Mouse (Mus musculus): ENCODE results near the gene Unc13a.
A peak's percentile ranks its signal among the peaks of the same experiment; 100 is the strongest.
"Not testable (repeated sequence)": the region's sequence is repeated elsewhere in the genome, so short reads cannot be mapped to it uniquely, and the experiment has no call there.

The Unc13a gene

DNA sequence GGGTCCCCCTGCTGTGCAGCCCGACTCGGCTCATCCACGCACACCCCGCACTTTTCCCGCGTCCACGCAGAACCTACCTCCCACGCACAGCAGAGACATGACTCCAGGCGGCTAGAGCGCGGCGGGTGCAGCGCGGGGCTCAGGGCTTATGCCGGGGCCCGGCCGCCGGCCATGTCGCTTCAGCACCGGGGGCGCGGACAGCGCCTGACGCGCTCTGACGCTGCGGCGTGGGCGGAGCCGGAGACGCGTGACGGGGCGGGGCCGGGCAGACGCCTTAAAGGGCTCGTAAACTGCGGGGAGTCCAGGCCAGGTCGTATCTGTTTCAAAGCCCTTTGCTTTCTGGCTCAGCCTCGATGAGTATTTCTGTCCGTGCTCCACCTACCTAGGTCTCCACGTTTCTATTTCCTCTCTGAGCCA, at the start of gene Unc13a:
TSS of gene Unc13a (minus strand) at position 209 of the 417 bp plus-strand sequence.
- DNase-seq (ENCODE audit: low spot score in 2 of 2), result peak; percentile 82 to 87

- no peak for DNase-seq (ENCODE audit: low spot score in 2 of 2)
Measured at GRCm38 (mm10) chr8:71719928-71720457, 48.4 kb upstream of the Unc13a start.

- peak; percentile 68 to 77 for DNase-seq (ENCODE audit: low spot score in 2 of 2)
Measured at GRCm38 (mm10) chr8:71719218-71719617, 47.7 kb upstream of the Unc13a start.

GRCm38 (mm10) chr8:71718252-71718651, 46.7 kb upstream of the Unc13a start:
- no peak for DNase-seq (ENCODE audit: low spot score in 2 of 2)

DNA sequence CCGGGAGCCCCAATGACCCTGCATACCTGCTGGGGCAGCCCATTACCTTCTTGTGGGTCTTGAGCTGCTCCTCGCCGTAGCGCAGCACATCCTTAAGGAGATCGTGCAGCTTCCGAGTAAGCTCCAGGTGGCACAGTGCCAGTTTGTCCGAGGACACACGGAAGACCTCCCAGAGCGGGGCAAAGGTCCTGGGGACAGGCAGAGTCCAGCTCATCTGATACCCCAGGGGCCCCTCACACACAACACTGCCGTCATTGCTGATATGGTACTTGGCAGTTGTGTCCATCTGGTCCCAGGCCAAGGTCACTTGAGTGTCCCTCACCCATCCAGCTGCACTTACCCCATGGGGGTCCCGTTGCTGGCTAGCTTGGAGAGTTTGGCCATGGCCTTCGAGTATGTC, 45.5 kb upstream of the Unc13a start:
- DNase-seq (ENCODE audit: low spot score in 2 of 2), result no peak

- DNase-seq (ENCODE audit: low spot score in 2 of 2), result no peak
Measured at GRCm38 (mm10) chr8:71716561-71717053, 45.0 kb upstream of the Unc13a start.

GRCm38 (mm10) chr8:71715531-71715930, 44.0 kb upstream of the Unc13a start:
- no peak for DNase-seq (ENCODE audit: low spot score in 2 of 2)

DNA sequence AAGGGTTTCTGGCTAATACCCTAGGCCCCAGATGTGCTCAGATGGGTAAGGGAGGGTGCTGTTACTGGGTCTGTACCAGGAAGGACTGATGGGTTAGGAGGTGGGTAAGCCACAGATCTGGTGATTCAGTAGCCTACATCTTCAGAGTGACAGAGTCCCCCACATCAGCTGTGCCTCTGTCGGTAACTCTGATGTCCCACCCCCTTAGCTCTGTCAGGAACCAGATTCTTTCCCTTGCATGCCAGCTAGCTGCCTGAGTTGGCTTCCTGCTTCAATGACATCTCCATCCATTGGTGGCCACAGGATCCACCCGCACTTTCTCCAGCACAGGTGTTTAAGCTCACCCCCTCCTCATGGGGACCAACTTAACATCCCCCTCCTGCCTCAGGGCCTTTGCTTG, 40.0 kb upstream of the Unc13a start:
- no peak for DNase-seq (ENCODE audit: low spot score in 2 of 2)

- DNase-seq (ENCODE audit: low spot score in 2 of 2), result peak; percentile 56 to 72
Measured at GRCm38 (mm10) chr8:71709800-71710446, 38.4 kb upstream of the Unc13a start.

DNA sequence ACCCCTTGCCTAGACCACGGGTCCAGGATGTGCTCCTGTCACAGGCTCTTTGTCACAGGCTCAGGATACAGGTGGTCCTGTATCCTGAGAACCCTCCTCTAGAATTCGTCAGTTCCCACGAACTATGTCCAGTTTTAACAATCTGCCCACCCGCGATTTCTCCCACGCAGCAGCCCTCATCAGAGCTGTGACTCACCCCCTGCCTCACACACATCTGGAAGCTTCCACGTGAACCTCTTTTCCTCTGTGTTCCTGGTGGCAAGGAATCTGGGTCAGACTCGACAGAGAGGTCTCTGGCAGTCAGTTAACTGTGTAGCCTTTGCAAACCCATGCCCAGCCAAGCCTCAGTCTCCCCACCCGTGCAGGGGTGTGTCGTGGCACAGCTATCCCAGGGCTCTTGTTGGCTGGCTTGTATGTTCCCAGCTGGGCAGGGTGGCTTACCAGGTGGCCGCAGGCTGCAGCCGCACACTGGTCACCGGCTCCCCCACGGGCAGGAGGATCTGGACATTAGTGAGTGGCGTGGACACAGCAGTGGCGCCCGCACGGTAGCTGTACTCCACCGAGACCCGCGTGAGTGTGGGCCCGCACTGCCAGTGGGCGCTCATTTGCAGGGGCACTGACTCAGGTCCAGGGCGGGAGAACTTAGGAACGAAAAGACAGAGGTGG, 37.7 kb upstream of the Unc13a start:
- DNase-seq (ENCODE audit: low spot score in 2 of 2), result no peak

- peak; percentile 49 to 70 for DNase-seq (ENCODE audit: low spot score in 2 of 2)
Measured at GRCm38 (mm10) chr8:71707874-71708273, 36.3 kb upstream of the Unc13a start.

DNA sequence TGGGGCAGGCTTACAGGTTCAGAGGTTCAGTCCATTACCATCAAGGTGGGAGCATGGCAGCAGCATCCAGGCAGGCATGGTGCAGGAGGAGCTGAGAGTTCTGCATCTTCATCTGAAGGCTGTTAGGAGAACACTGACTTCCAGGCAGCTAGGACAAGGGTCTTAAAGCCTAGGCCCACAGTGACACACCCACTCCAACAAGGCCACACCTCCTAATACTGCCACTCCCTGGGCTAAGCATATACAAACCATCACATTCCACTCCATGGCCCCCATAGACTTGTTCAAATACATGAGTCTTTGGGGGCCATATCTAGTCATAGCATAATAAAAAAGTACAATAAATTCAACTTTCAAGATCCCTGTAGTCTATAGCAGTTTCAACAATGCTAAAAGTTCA, 31.8 kb upstream of the Unc13a start:
- DNase-seq (ENCODE audit: low spot score in 2 of 2), result not testable (repeated sequence)

DNA sequence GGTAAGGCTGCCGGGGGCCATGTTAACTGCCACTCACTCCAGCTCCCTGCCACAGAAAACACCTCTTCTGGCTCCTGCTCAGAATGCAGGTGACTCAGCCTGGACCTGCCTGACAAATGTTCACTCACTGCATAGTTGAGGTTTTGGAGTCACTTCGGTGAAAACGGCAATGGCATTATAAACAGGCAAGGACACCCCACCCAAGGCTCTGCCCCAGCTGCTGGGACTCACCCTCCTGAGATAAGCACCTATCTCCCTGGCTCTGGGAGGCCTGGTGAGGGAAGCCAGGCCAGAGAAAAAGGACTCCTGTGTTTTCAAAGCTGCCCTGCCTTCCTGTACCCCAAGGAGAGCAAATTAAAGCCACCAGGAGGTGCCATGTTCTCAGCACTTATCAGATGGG, 31.4 kb upstream of the Unc13a start:
- DNase-seq (ENCODE audit: low spot score in 2 of 2), result peak; percentile 55 to 63

- no peak for DNase-seq (ENCODE audit: low spot score in 2 of 2)
Measured at GRCm38 (mm10) chr8:71702087-71702432, 30.5 kb upstream of the Unc13a start.

DNA sequence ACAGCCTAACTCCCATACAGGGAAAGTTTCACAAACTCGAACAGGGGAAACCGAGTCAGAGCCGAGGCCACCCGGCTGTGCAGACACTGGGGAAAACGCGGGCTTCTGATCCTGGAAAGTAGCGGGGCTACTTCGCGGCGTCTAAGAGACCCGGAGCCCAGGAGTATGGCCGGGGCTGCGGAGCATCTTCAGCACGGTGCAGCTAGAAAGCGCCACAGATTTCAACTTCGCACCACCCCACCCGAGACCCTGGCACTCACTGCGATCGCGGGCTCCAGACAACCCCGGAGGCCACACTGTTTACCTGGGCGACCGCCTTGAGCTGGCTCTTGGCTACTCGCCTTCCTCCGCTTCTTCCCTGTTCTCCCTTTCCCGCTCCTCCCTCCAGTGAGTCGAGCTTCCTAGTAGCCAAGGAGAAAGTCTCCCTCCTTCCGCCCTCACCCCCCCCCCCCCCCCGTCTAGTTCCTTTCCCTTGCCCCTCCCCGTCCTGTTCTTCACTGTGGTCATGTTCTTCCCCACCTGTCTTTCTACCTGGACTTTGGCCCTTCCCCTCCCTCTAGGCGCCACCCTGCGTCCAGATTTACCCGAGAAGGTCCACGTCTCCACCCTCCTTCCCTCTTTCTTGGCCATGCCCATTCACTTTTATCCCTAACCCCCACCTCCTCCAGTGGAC, 30.0 kb upstream of the Unc13a start, which contains the start of gene B3gnt3:
TSS of gene B3gnt3 (minus strand) at position 376 of the 673 bp plus-strand sequence.
- DNase-seq (ENCODE audit: low spot score in 2 of 2), result no peak

DNA sequence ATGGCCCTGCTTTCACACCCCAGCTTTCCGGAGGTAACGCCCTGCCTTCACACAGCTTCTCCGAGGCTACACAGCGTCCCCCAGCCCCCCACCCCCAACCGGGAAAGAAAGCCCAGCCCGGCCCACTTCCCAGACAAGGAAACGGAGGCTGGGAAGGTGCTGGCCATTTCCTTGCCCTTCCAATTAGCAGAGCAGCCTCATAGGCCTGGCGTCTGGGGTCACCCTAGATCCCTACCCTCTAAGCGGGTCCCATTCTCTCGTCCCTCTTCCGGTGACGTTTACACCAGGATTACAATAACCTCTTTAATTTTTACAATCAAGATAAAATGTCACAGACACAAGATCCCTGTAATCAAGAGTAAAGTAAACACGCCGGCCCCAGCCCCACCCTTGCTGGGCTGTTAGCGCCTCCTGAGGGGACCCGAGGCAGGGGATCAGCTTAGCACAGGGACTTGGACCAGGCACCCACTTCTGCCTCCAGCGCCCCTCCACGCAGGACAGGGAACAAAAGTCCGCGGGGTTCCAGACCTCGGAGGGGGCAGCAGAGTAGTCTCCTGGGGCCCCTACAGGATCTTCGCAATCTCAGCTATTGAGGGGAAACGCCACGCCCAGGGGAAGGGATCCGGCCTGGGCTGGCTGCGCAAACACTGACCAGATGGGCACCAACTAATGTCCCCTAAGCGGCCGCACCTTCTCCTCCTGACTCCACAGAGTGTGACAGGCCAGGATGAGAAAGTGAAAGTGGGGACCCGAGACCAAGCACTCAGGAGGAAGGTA, 29.1 kb upstream of the Unc13a start:
- DNase-seq (ENCODE audit: low spot score in 2 of 2), result no peak

- DNase-seq (ENCODE audit: low spot score in 2 of 2), result not testable (repeated sequence)
Measured at GRCm38 (mm10) chr8:71695456-71695855, 23.9 kb upstream of the Unc13a start.

DNA sequence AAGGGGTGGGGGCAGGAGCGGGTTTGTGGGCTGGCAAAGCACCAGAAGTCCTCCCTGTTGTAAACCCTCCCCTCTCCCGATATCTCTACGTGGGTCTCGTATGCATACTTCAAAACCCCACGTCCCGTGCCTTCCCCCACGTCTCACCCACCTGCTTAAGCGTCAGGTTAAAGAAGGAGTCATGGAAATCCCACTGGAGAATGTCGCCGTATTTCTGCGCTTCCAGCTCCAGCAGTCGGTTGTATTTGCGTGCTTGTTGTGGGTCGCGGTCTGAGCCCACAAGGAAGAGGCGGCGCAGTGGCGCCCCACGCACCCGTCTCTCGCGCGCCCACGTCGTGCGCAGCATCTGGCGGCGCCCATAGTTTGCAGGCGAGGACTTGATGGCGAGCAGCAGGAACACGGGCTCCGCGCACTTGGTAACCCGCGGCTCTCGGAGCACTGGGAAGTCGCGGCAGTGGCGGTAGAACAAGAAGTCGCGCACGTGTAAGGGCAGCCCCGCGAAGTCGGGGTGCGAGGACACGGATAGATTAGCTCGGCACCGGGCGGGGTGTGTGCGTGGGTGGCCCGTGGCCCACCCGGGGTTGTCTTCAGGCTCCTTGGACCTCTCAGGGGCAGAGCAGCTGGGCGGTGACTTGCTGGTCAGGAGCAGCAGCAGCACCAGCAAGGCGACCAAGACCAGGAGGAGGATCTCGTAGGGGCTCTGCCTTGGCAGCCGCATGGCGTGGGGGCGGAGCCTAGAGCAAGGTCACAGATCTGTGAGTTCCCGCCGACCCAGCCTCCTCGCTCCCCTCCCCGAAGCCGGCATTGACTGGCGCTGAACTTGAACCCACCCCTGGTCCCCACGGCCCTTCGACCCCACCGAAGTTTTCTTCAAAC, 21.8 kb upstream of the Unc13a start:
- DNase-seq (ENCODE audit: low spot score in 2 of 2), result no peak

DNA sequence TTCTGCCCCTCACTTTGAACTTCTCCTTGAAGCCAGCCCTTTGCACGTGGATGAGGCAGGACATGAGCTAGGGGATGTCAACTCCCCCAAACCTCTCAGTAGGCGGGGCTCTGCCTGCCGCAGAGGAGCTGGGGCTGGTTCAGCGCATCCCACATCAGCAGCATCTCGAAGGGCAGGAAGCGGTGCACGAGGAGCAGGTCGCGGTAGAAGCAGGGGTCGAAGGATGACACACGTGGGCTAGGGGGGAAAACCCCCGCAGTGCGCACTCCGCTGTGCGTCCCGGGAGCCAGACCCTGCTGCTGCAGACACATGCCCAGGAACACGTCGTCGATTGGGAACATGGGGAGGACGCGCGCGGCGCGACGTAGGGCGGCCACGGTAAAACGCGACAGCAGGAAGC, 21.0 kb upstream of the Unc13a start:
- no peak for DNase-seq (ENCODE audit: low spot score in 2 of 2)

- DNase-seq (ENCODE audit: low spot score in 2 of 2), result no peak
Measured at GRCm38 (mm10) chr8:71689028-71689427, 17.5 kb upstream of the Unc13a start, which contains the start of gene Insl3. Gene Insl3, plus strand, starts transcription at chr8:71689214.

GRCm38 (mm10) chr8:71687616-71688015, 16.1 kb upstream of the Unc13a start:
- no peak for DNase-seq (ENCODE audit: low spot score in 2 of 2)

All from spleen, postnatal 36 days (tissue).